Mouse (Mus musculus) small intestine, adult 2 months (tissue): Measurements from ENCODE around the gene Svbp. TPM values are rescaled to one million over a fixed set of nuclear protein-coding genes. Genes with fewer than 3 reads are reported as not detected.
A peak's percentile ranks its signal among the peaks of the same experiment; 100 is the strongest.

ENCODE experiments used
- H3K27ac ChIP-seq: fragments of 200-500 bp; 2 replicates; pipeline ENCODE4 v1.5.1; 2012; ENCODE audit warnings: low read depth, low read length, control low read depth, inconsistent platforms; ENCODE audit not compliant: insufficient read depth
- H3K27me3 ChIP-seq: fragments of 200-500 bp; 2 replicates; pipeline ENCODE4 v1.6.1; 2012; ENCODE audit warnings: mild to moderate bottlenecking, moderate library complexity, low read length, inconsistent platforms; ENCODE audit not compliant: control insufficient read depth, insufficient read depth
- H3K36me3 ChIP-seq: fragments of 200-500 bp; 2 replicates; pipeline ENCODE4 v1.6.1; 2012; ENCODE audit warnings: mild to moderate bottlenecking, low read length, control low read depth, inconsistent platforms; ENCODE audit not compliant: control insufficient read depth, insufficient read depth
- H3K4me1 ChIP-seq: fragments of 200-500 bp; 2 replicates; pipeline ENCODE4 v1.6.1; 2012; ENCODE audit warnings: low read length, inconsistent platforms, mixed read lengths; ENCODE audit not compliant: control insufficient read depth, insufficient read depth, insufficient read length
- H3K4me3 ChIP-seq: fragments of 200-500 bp; 2 replicates; pipeline ENCODE4 v1.5.1; 2012; ENCODE audit warnings: low read depth, mild to moderate bottlenecking, control low read depth, inconsistent platforms, low read length, moderate library complexity
- CTCF ChIP-seq: fragments of 200-500 bp; IDR thresholded peaks from 2 replicates; pipeline ENCODE4 v1.5.1; 2012; ENCODE audit warnings: low read depth, mild to moderate bottlenecking, control low read depth, inconsistent platforms, low read length, moderate library complexity, mixed read lengths; ENCODE audit not compliant: insufficient replicate concordance, insufficient read length; ENCODE audit errors: extremely low read depth
- POLR2A ChIP-seq: fragments of 200-500 bp; IDR thresholded peaks from 2 replicates; pipeline ENCODE4 v1.6.1; 2012; ENCODE audit warnings: low read depth, mild to moderate bottlenecking, control low read depth, inconsistent platforms, low read length, moderate library complexity
- WGBS: fragments of 180-500 bp; shearing (Covaris S2); methylation state at CpG from one replicate; pipeline ENCODE4 v1.1.7; 2018; 5-methylcytosine and 5-hydroxymethylcytosine counted together
- polyA plus RNA-seq: library from polyadenylated mRNA; depleted of rRNA; stranded (reverse); fragments of >200 nt; gene quantifications from 2 replicates; pipeline ENCODE4 v1.2.3, GENCODE M21; 2012

Svbp gene
- polyA plus RNA-seq, 1 experiment, result 17.0 TPM

DNA sequence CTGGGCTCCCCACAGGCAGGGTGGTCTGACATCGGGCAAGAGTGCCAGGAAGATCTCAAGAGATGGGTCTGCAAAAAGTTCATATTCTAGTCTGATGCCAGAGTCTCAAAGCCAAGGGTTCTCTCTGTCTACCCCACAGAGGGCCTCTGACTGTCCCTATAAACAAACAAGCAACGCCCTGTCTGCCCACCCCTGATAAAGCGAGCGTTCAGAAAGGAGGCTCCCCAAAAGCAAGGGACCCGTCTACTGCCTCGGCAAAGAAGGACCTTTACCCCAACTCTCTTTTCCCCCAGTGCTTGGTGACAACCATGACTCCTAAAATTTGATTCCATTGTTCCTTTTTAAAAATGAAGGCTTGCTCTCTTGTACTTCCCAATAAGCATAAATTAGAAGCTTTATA lies 5.2 kb upstream of the Svbp start, which contains the start of gene Ermap:
TSS of gene Ermap (minus strand) at position 148 of the 400 bp plus-strand sequence.
- no peak for TF ChIP-seq CTCF
- TF ChIP-seq POLR2A, result no peak
- H3K4me3 ChIP-seq, result no peak within 1 kb of the TSS
- 50% methylated on average over 6 of the region's 6 CpGs for WGBS

DNA sequence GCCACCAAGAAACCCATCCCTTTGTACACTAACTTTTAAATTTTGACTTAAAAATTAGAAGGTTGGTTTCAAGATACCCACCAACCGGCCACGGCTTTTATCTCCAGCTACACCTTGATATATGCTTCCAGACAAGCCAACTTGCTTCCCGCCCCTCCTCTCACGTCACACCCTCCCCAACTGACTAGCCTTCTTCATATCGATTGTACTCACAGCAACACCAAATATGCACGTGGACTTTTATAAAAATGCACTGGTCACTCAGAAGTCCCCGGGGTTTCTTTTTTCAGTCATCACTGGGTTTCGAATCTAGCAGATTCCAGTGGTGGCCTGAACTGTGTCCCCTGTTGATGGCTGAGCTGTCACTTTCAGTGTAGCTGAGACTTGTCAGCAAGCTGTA lies 4.5 kb upstream of the Svbp start:
- no peak overlapping the region for H3K4me3 ChIP-seq
- no peaks in the 10 kb centered on the region; the same call in 1 of the 2 replicates for H3K27me3 ChIP-seq
- TF ChIP-seq POLR2A, result no peak
- TF ChIP-seq CTCF, result no peak
- no peaks in the 10 kb centered on the region for H3K36me3 ChIP-seq
- H3K4me1 ChIP-seq, result no peaks in the 10 kb centered on the region
- H3K27ac ChIP-seq, result no peak overlapping the region
- WGBS, result 52% methylated on average over 8 of the region's 8 CpGs

More for the DNA sequence above, 5.2 kb upstream of the Svbp start, which contains the start of gene Ermap:
- H3K36me3 ChIP-seq, result no peaks in the 10 kb centered on the region
- H3K27ac ChIP-seq, result no peak within 1 kb of the TSS
- H3K27me3 ChIP-seq, result no peaks in the 10 kb centered on the region; the same call in 1 of the 2 replicates
- no peaks in the 10 kb centered on the region for H3K4me1 ChIP-seq

DNA sequence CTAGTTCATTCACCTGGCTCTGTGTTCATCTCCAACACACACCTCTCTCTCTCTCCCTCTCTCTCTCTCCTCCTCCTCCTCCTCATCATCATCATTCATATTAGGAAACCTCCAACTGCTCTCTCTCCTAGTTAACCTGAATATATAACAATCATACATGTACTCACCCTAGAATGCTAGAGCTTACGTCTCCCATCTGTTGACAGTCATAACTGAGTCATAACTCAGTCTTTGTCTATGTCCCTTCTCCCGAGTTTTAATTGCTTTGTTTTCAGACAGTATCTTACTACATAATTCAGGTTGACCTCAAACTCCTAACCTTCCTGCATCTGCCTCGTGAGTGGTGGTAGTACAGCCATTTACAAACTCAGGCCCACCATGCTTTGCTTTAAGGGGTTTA lies 3.8 kb upstream of the Svbp start:
- WGBS, result 62% methylated on average over 3 of the region's 3 CpGs
- no peak for TF ChIP-seq CTCF
- TF ChIP-seq POLR2A, result no peak

DNA sequence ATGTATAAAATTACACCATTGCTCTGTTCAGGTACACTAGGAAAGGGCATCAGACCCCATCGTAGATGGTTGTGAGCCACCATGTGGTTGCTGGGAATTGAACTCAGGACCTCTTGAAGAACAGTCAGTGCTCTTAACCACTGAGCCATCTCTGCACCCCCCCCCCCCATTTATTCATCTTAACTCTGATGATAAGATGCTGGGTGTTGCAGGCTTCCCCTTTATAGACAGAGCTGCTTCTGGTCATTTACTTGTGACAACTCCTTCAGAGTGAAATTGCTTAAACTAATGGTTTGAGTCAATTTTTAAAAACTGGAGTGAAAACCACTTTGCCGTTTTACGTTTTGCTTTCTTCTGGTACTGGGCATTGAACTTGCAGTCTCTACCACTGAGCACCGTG lies 2.3 kb upstream of the Svbp start:
- Histone ChIP-seq H3K4me1 (no peaks in the 10 kb centered on the region), H3K27ac (no peak overlapping the region), H3K27me3 (no peaks in the 10 kb centered on the region; the same call in 1 of the 2 replicates), H3K4me3 (no peak overlapping the region), H3K36me3 (no peaks in the 10 kb centered on the region)
- no peak for TF ChIP-seq CTCF
- WGBS, result 88% methylated on average over 4 of the region's 4 CpGs

More for the DNA sequence above, 3.8 kb upstream of the Svbp start:
- Histone ChIP-seq H3K27me3 (no peaks in the 10 kb centered on the region; the same call in 1 of the 2 replicates), H3K4me1 (no peaks in the 10 kb centered on the region), H3K4me3 (no peak overlapping the region), H3K36me3 (no peaks in the 10 kb centered on the region), H3K27ac (no peak overlapping the region)

DNA sequence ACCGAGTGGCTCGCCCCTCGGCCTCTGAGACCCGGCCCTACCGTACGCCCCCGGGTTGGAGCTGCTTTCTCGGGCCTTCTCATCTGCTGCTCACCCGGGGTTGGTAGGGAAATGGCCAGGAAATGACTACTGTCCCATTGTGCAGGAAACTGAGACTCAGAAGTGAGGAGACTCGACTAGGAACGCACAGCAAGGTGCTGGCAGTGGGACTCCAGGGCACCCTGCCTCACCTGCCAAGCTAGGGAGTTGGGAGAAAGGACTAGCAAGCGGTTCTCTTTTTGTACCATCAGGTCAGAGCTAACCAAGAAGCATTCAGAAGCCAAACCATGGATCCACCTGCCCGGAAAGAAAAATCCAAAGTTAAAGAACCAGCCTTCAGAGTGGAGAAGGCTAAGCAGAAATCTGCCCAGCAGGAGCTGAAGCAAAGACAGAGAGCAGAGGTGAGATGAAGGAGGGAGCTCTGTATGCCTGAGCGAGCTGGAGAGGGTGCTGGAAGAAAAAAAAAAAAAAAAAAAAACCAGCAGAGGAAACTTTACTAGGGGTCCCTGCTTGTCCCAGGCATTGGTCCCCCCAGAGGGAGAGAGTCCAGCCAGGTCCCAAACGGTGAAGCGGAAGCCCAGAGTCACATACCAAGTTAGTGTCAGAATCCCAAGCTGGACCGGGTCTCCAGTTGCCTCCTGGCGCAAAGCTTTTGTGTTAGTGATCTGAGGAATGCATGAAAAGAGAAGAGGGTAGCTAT lies 645 bp downstream of the Svbp start:
- WGBS, result 24% methylated on average over 14 of the region's 18 CpGs
- Histone ChIP-seq H3K27me3 (no peaks in the 10 kb centered on the region), H3K4me3 (peak overlapping the region; percentile 87), H3K36me3 (no peaks in the 10 kb centered on the region), H3K4me1 (no peaks in the 10 kb centered on the region), H3K27ac (no peak overlapping the region)
- TF ChIP-seq CTCF (no peak), POLR2A (no peak)

DNA sequence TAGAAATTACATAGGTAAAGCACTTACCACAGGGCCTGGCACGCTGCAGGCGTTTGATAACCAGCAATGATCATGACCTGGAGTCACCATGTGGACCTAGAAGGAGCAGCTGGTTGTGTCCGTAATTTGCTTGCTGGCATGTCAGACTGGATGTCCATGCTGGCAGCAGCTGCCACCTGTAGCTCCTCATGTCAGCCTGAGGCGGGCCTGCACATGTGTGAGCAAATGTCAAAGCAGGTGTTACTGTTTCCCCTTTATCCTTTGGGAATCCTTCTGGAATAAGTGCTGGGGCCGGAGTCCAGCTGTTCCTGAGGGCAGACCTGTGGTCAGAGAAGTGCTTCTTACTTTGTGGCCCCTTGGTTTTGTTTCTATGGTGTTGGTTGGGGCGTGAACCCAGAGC lies 3.0 kb downstream of the Svbp start:
- Histone ChIP-seq H3K27ac (no peak overlapping the region), H3K36me3 (0 out of 2 replicates have a peak, but pooled peaks cover 1% of the 10 kb centered on the region), H3K4me1 (no peaks in the 10 kb centered on the region), H3K27me3 (no peaks in the 10 kb centered on the region), H3K4me3 (no peak overlapping the region)
- TF ChIP-seq POLR2A, result no peak
- no peak for TF ChIP-seq CTCF
- WGBS, result 86% methylated on average over 6 of the region's 6 CpGs

DNA sequence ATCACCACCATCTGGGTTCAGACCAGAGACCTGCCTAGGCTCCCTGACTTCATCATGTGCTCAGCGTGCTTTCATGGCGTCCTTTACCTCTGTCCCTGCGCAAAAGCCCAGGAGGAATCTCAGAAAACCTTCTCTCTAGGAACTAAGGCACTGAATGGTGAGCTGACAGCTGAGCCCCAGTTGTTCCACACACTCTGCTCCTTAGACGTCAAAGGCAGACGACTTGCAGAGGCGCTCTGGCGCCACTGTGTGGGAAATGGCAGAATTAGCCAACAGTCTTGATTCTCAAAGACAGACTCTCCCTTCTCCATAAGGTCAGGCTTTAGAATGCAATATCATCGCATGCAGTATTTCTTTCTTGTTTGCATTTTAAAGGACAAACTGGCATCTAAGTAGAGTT lies 9.6 kb downstream of the Svbp start:
- Histone ChIP-seq H3K36me3 (0 out of 2 replicates have a peak, but pooled peaks cover 1% of the 10 kb centered on the region), H3K27ac (no peak overlapping the region), H3K27me3 (no peaks in the 10 kb centered on the region), H3K4me3 (no peak overlapping the region), H3K4me1 (no peaks in the 10 kb centered on the region)
- TF ChIP-seq CTCF, result peak; percentile 71; the same call in 1 of the 2 replicates
- TF ChIP-seq POLR2A, result no peak
- 20% methylated on average over 8 of the region's 8 CpGs for WGBS

DNA sequence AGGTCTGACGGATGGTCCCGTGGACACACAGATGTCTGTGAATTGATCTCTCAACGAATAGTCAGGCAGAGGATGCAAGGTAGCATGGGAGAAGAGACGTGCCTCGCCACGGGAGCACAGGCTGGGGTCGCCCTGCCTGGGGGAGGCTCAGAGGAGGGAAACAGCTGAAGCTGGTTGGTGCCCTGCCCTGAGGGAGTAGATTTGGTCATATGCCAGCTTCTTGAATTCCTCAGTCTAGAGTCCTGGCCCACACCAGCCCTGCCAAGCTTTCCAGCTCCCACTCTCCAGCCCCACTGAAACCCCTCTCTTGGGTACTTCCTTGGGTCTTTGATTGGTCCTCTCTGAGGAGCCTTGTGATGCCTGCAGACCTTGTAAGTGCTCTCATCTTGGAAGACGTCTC lies 21.6 kb downstream of the Svbp start:
- 65% methylated on average over 8 of the region's 8 CpGs for WGBS
- H3K36me3 ChIP-seq, result no peaks in the 10 kb centered on the region
- TF ChIP-seq POLR2A, result no peak
- no peak for TF ChIP-seq CTCF
- H3K4me3 ChIP-seq, result no peak overlapping the region
- H3K27ac ChIP-seq, result no peak overlapping the region
- H3K4me1 ChIP-seq, result no peaks in the 10 kb centered on the region
- no peaks in the 10 kb centered on the region for H3K27me3 ChIP-seq
